Mouse (Mus musculus) ES-E14 (cell line): ENCODE measurements around the gene Ap5z1. TPM values are rescaled to one million over a fixed set of nuclear protein-coding genes. Genes with fewer than 3 reads are reported as not detected.

Source experiments
- DNase-seq: peaks from one replicate; pipeline ENCODE4 v3.0.0-alpha.2; 2013; ENCODE audit warnings: low read depth, low spot score
- H3K27ac ChIP-seq: 2 replicates; pipeline ENCODE4 v1.5.1; 2012; ENCODE audit warnings: low read depth, mild to moderate bottlenecking, low read length, moderate library complexity, mixed read lengths; ENCODE audit not compliant: poor library complexity, insufficient read depth, severe bottlenecking
- H3K36me3 ChIP-seq: 2 replicates; pipeline ENCODE4 v1.6.1; 2012; ENCODE audit warnings: mild to moderate bottlenecking, low read length, moderate library complexity, mixed read lengths; ENCODE audit not compliant: control insufficient read depth, poor library complexity, insufficient read depth, severe bottlenecking
- H3K4me1 ChIP-seq, 2 experiments: fragments of 150-350 bp in 1 of 2; sonication (generic) in 1 of 2; 2 replicates each; pipeline ENCODE4 v1.6.1; 2012; ENCODE audit warnings: low read length in 2 of 2, mild to moderate bottlenecking in 1 of 2, mixed read lengths in 1 of 2; ENCODE audit not compliant: control insufficient read depth in 2 of 2, insufficient read depth in 2 of 2, poor library complexity in 1 of 2
- H3K4me3 ChIP-seq, 2 experiments: fragments of 150-350 bp in 1 of 2; sonication (generic) in 1 of 2; 2 replicates each; pipeline ENCODE4 v1.5.1; 2012; ENCODE audit warnings: low read length in 2 of 2, low read depth in 1 of 2, mild to moderate bottlenecking in 1 of 2, mixed read lengths in 1 of 2; ENCODE audit not compliant: insufficient read depth in 1 of 2, poor library complexity in 1 of 2, severe bottlenecking in 1 of 2
- H3K9ac ChIP-seq: 2 replicates; pipeline ENCODE4 v1.6.1; 2012; ENCODE audit warnings: low read depth, mild to moderate bottlenecking, low read length, mixed read lengths; ENCODE audit not compliant: poor library complexity, insufficient read depth, severe bottlenecking
- H3K9me3 ChIP-seq: fragments of 150-350 bp; sonication (generic); 2 replicates; pipeline ENCODE4 v1.6.1; 2012; ENCODE audit warnings: low read depth, mild to moderate bottlenecking, low read length; ENCODE audit not compliant: control insufficient read depth, insufficient read depth
- CHD2 ChIP-seq: IDR thresholded peaks from 2 replicates; pipeline ENCODE4 v1.6.1; 2014; ENCODE audit warnings: mild to moderate bottlenecking, low read depth, low read length, inconsistent platforms
- HCFC1 ChIP-seq: IDR thresholded peaks from 2 replicates; pipeline ENCODE4 v1.6.1; 2012; ENCODE audit warnings: low read length, inconsistent platforms, borderline replicate concordance; ENCODE audit not compliant: insufficient read depth
- MAFK ChIP-seq: IDR thresholded peaks from 2 replicates; pipeline ENCODE4 v1.6.1; 2014; ENCODE audit warnings: mild to moderate bottlenecking, low read depth, low read length, inconsistent platforms; ENCODE audit not compliant: insufficient read depth
- ZC3H11A ChIP-seq: IDR thresholded peaks from 2 replicates; pipeline ENCODE4 v1.6.1; 2012; ENCODE audit warnings: low read depth, mild to moderate bottlenecking, inconsistent platforms, low read length, borderline replicate concordance
- ZNF384 ChIP-seq: IDR thresholded peaks from 2 replicates; pipeline ENCODE4 v1.6.1; 2012; ENCODE audit warnings: low read depth, low read length, inconsistent platforms
- in situ Hi-C, 2 experiments: fragments of 600-800 bp; cut with MboI; formaldehyde crosslinking; loops; one replicate each; pipeline ENCODE4 v1.15.1; 2025; ENCODE audit warnings: low sequenced_read_pairs in 2 of 2, inconsistent platforms in 1 of 2; ENCODE audit not compliant: unreplicated experiment in 2 of 2
- total RNA-seq: library from RNA; depleted of rRNA; stranded (reverse); fragments of 300-350 nt; gene quantifications from 2 replicates; pipeline ENCODE4 v1.2.3, GENCODE M21; 2012; rRNA removed

The Ap5z1 gene
- total RNA-seq, 1 experiment: 17.4 TPM

DNA sequence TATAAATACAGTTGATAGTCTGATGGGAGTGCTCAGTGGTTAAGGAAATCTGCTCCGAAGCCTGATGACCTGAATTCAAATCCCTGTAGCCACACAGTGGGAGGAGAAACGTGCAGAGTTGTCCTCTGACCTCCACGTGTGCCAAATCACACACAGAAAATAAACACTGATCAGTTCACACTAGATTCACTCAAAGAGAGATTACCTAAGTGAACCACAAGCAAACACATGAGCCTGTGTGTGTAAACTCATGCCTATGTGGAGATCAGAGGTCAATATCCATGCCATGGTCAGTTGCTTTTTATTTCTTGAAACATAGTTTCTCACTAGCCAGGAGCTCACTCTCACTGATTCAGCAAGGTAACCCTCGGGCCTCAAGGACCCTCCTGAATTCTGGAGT, 56.6 kb downstream of the Ap5z1 start:
- Histone ChIP-seq H3K27ac (no peak overlapping the region), H3K4me1 (peaks cover 0 to 2% of the 10 kb centered on the region in 2 experiments; a peak in 1 of 4 replicates), H3K9ac (no peak overlapping the region), H3K36me3 (no peaks in the 10 kb centered on the region; the same call in 1 of the 2 replicates), H3K9me3 (no peaks in the 10 kb centered on the region; the same call in 1 of the 2 replicates), H3K4me3 (no peak overlapping the region)
- TF ChIP-seq ZC3H11A: no peak
- TF ChIP-seq MAFK: no peak
- no peak for TF ChIP-seq CHD2
- no peak for TF ChIP-seq ZNF384
- no peak for TF ChIP-seq HCFC1
- in situ Hi-C loops: no loop called here
- no peak for DNase-seq

DNA sequence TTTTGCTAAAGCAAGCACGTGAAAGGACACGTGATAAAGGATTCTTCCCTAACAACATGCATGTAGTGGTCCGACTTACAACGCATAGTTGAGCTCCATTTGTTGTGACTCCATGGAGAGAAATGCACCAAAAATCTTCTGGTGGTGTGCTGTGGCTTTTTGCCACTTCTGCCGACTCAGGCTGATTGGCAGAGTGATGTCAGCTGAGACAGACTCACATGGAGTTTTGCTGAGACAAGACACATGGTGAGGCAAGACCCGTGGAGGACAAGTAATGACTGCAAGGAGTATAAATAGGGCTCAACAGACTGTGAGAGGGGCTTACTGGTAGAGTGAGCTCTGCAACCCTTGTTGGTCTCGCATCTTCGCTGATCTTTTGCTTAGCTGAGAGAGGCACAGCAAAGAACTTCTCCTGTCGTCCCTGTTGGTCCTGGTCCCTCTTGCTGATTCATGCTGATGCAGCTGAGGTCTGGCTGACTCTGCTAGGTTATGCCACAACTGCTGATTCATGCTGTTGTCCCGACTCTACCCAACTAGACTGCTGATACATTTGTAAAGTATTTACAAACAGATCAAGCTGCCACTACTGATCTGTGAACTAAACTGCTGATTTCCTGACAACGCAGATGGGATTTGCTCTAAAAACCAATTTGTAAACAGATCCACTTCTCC, 57.6 kb downstream of the Ap5z1 start:
- H3K4me1 ChIP-seq: no peaks in the 10 kb centered on the region; a peak in 1 of 4 replicates
- H3K27ac ChIP-seq: no peak overlapping the region
- DNase-seq: no peak
- H3K9me3 ChIP-seq: no peaks in the 10 kb centered on the region; the same call in 1 of the 2 replicates
- no peaks in the 10 kb centered on the region; the same call in 1 of the 2 replicates for H3K36me3 ChIP-seq
- TF ChIP-seq CHD2 (no peak), MAFK (0 out of 2 replicates have a peak, but pooled peaks have one; percentile 21)
- in situ Hi-C loops: no loop called here
- H3K9ac ChIP-seq: no peak overlapping the region
- no peak overlapping the region for H3K4me3 ChIP-seq

DNA sequence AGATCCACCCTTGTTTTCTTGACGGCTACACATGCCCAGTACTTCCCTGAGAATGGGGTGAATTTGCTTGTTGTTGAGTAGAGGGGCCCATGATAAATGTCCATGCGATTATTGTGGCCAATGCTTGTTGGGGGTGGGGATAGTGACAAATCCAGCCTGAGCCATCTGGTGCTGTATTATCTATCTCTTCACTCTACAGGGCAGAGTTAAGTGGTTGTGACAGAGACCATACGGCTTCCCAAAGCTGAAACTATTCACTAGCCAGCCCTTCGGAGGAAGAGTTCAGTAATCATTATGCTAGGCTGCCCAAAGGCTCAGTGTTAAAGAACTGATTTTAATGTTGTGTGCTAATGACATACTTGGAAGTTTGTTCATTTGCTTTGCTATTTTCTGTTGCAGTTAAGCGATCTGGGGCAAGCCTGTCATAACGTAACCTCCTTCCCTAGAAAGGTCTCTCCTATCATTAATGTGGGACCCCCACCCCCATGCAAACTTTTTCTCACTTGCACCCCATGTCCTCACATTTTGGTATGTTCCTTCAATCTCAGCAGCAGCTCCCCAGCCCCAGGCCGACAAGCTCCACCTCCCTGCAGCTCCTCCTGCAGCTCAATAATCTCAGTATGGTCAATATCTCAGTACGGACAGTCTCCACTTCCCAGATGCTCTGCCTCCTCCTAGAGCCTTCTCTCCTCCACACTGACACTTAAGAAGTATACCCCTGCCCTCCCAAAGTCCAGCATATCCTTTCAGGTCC, 61.1 kb downstream of the Ap5z1 start:
- no peak overlapping the region for H3K27ac ChIP-seq
- H3K36me3 ChIP-seq: peaks cover 3% of the 10 kb centered on the region; the same call in 1 of the 2 replicates
- in situ Hi-C loops: no loop called here
- H3K4me1 ChIP-seq: no peaks in the 10 kb centered on the region
- no peaks in the 10 kb centered on the region for H3K9me3 ChIP-seq
- no peak overlapping the region for H3K4me3 ChIP-seq
- DNase-seq: no peak
- H3K9ac ChIP-seq: no peak overlapping the region
- TF ChIP-seq CHD2: no peak
- TF ChIP-seq ZC3H11A: no peak
- TF ChIP-seq ZNF384: no peak
- no peak for TF ChIP-seq MAFK
- no peak for TF ChIP-seq HCFC1

Other genes starting within 250 kb of the Ap5z1 start
- gene Foxk1, start 62.4 kb upstream of the Ap5z1 start, total RNA-seq: 9.9 and 10.7 TPM in 2 replicates
- gene Papolb, start 66.1 kb downstream of the Ap5z1 start, total RNA-seq: 3.5 and 3.6 TPM in 2 replicates
- 6.2 and 6.8 TPM in 2 replicates for gene Radil, start 87.2 kb downstream of the Ap5z1 start, total RNA-seq
- 1.2 and 2.2 TPM in 2 replicates for gene Mmd2, start 144.9 kb downstream of the Ap5z1 start, total RNA-seq
- 62.4 and 69.7 TPM in 2 replicates for gene Wipi2, start 163.8 kb downstream of the Ap5z1 start, total RNA-seq
- 9.4 and 13.5 TPM in 2 replicates for gene Slc29a4, start 228.6 kb downstream of the Ap5z1 start, total RNA-seq